Mouse (Mus musculus) cerebellum, postnatal 36 days (tissue): ENCODE measurements around the gene Pex26.
A peak's percentile ranks its signal among the peaks of the same experiment; 100 is the strongest.

Experiments used
- DNase-seq, 2 experiments: peaks; one replicate each; pipeline ENCODE4 v3.0.0; 2021 to 2022; ENCODE audit warnings: mixed read lengths in 2 of 2

The Pex26 gene

GRCm38 (mm10) chr6:121210149-121210925, 26.9 kb downstream of the Pex26 start, which contains the start of gene Tuba8:
Gene Tuba8 (plus strand): TSS chr6:121210696.
- DNase-seq: peak; percentile 44 to 50

- no peak for DNase-seq
Measured at GRCm38 (mm10) chr6:121210926-121211289, 27.4 kb downstream of the Pex26 start.

- peak; percentile 20 for DNase-seq
Measured at GRCm38 (mm10) chr6:121211743-121212142, 28.3 kb downstream of the Pex26 start.

GRCm38 (mm10) chr6:121212988-121213387, 29.5 kb downstream of the Pex26 start:
- no peak for DNase-seq

- DNase-seq: no peak
Measured at GRCm38 (mm10) chr6:121214221-121214620, 30.8 kb downstream of the Pex26 start.

GRCm38 (mm10) chr6:121214667-121215330, 31.3 kb downstream of the Pex26 start:
- DNase-seq: no peak

- DNase-seq: no peak
Measured at GRCm38 (mm10) chr6:121215336-121215735, 31.9 kb downstream of the Pex26 start.

GRCm38 (mm10) chr6:121215896-121216295, 32.4 kb downstream of the Pex26 start:
- DNase-seq: no peak

GRCm38 (mm10) chr6:121216589-121217255, 33.3 kb downstream of the Pex26 start:
- no peak for DNase-seq

- DNase-seq: no peak
Measured at GRCm38 (mm10) chr6:121218002-121218401, 34.5 kb downstream of the Pex26 start.

- no peak for DNase-seq
Measured at GRCm38 (mm10) chr6:121219406-121219805, 35.9 kb downstream of the Pex26 start.

GRCm38 (mm10) chr6:121220181-121220580, 36.7 kb downstream of the Pex26 start:
- no peak for DNase-seq

GRCm38 (mm10) chr6:121221876-121222597, 38.6 kb downstream of the Pex26 start:
- no peak for DNase-seq

- DNase-seq: no peak
Measured at GRCm38 (mm10) chr6:121223001-121223400, 39.5 kb downstream of the Pex26 start.

GRCm38 (mm10) chr6:121224067-121224466, 40.6 kb downstream of the Pex26 start:
- no peak for DNase-seq

- no peak for DNase-seq
Measured at GRCm38 (mm10) chr6:121224993-121225392, 41.5 kb downstream of the Pex26 start.

- DNase-seq: no peak
Measured at GRCm38 (mm10) chr6:121226043-121226442, 42.6 kb downstream of the Pex26 start.

GRCm38 (mm10) chr6:121226744-121227143, 43.3 kb downstream of the Pex26 start:
- no peak for DNase-seq

GRCm38 (mm10) chr6:121228421-121228820, 45.0 kb downstream of the Pex26 start:
- no peak for DNase-seq

- no peak for DNase-seq
Measured at GRCm38 (mm10) chr6:121232652-121233051, 49.2 kb downstream of the Pex26 start.

GRCm38 (mm10) chr6:121236386-121236785, 52.9 kb downstream of the Pex26 start:
- DNase-seq: no peak

- no peak for DNase-seq
Measured at GRCm38 (mm10) chr6:121238209-121238608, 54.7 kb downstream of the Pex26 start.

GRCm38 (mm10) chr6:121241780-121242179, 58.3 kb downstream of the Pex26 start:
- DNase-seq: no peak
